Mouse (Mus musculus): ENCODE measurements around the gene Cby1. TPM values are rescaled to one million over a fixed set of nuclear protein-coding genes. Genes with fewer than 3 reads are reported as not detected.

Gene Cby1
- total RNA-seq, 4 experiments from 2014 or later, result 42.9 to 48.2 (median 46.4) TPM

- DNase-seq (ENCODE audit: low spot score in 2 of 2), result no peak
Observed at GRCm38 (mm10) chr15:79677936-79678335, 18.9 kb downstream of the Cby1 start.

DNA sequence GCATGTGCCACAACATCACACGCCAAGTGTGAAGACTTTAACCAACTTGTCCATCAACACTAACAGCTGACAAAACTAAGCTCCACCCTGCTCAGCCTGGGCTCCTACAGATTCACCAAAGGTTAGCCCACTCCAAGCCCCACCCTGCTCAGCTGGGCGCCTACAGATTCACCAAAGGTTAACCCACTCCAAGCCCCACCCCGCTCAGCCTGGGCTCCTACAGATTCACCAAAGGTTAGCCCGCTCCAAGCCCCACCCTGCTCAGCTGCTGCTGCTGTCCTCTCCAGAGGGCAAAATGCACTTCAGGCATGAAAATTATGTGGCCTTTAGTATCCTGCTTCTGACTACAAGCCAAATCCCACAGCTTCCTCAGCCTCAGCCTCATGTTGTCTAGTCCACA, 23.0 kb downstream of the Cby1 start:
- DNase-seq (ENCODE audit: low spot score in 2 of 2), result no peak

DNA sequence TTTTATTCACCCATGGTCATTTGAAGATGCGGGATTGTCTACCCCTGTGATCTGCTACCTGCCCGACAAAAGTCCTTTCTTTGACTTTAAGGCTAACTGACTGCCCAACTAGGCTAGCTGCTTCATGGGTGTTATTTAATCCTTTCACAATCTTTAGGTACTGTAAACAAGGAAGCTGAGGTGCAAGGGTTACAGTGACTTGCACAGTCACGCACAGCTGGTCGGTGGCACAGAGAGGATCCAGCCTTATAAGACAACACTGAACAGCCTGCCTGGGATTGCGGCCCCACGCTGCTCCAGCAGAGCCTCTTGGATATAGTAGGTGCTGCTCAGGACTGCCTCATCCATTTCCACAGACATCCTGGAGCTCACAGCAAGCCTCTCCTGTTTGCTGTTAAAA, 24.1 kb downstream of the Cby1 start:
- DNase-seq (ENCODE audit: low spot score in 2 of 2), result no peak

- DNase-seq (ENCODE audit: low spot score in 2 of 2), result no peak
Observed at GRCm38 (mm10) chr15:79683707-79684465, 24.9 kb downstream of the Cby1 start.

DNA sequence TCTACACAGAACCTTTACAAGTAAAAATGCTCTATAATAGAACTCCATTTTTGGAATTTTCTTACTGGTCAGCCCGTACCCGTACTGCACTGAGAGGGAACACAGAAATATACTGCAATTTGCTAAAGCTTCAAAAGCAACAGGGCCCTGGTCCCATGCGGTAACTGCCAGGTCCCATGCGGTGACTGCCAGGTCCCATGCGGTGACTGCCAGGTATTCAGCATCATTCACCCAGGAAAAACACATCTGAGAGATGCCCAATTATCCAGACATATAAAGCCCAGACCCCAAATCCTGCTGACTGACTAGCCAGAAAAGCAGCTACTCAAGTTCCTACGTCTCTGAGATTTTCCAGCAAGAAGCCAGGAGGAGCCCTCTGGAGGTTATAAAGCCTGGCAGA, 25.6 kb downstream of the Cby1 start:
- no peak for DNase-seq (ENCODE audit: low spot score in 2 of 2)

DNA sequence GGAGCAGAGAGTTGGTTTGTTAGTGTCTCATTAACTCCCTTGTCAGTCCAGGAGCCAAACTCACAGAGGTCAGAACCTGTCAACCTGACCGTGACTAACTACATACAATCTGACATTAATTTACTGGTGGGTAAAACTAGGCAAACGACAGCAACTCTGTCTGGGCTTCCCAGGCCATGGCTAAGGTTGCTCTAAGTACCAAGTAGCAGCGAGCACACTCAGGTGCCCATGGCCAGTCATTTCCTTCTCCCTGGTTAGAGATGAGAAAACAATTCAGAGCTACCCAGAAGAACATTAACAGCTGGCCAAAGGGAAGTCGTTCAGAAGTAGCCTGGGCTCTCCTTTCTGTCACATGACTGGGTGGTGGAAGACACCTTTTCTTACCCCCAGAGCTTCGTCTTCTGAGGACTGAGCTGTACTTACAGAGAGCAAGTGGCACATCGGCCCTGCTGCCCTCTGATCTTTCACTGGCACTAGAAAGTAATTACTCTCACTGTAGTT, 26.2 kb downstream of the Cby1 start:
- DNase-seq (ENCODE audit: low spot score in 2 of 2), result no peak

DNA sequence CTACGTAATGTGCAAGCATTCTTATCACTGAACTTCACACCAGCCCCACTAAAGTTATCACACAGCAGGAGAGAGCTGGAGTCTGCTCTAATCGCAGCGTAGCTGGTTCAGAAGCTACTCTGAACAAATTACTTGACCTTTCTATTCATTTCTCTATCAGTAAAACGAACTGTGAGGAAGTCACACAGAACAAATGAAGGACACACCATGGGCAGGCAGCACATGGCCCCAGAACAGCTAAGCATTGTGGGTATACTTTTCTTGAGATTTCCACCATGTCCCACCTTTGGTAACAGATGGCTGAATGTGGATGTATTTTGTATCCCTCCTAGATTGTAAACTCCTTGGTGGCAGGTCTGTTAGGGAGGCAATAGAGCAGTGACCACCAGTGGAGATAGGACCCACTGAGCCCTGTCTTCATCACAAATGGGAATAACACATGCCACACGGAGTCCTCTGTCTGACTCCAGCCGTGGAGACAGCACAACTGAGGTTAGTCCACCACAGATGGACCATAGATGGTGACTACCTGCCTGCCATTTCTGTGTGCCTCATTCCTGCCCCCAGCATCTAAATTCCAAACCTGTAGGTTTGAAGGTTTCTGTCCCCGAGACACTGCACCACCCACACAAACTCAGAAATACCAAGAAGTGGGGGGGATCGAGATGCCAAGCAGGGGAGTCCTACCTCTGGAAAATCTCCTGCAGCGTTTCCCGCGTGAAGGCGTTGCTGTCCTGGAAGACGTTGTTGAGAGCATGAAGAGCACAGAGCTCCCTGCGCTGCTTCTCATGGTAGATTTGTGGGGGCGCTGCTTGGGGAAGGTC, 27.3 kb downstream of the Cby1 start:
- no peak for DNase-seq (ENCODE audit: low spot score in 2 of 2)

DNA sequence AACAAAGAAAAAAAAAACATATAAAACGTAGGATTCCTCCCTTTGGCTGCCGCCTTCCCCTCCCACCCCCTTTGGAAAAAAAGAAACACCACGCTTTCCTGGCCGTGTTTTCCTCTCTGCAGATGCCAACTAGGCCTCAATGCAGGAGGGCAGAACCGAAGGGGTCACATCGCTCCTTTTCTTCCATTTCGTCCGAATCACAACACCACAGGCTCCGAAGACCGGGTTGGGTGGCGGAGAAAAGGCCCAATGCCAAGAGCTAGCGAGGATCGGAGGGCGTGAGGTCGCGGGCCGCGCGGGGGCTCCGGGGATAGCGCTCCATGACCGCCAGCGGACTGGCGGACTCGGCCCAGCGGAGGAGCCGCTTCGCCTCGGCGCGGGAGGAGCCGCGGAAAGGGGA, 28.2 kb downstream of the Cby1 start:
- DNase-seq (ENCODE audit: low spot score in 2 of 2), result peak; percentile 35 to 37

GRCm38 (mm10) chr15:79687646-79688267, 28.8 kb downstream of the Cby1 start, which contains the start of gene Josd1:
Gene Josd1, minus strand, starts transcription at chr15:79687919.
- DNase-seq (ENCODE audit: low spot score in 2 of 2), result peak; percentile 92 to 96

GRCm38 (mm10) chr15:79688268-79688956, 29.4 kb downstream of the Cby1 start:
- no peak for DNase-seq (ENCODE audit: low spot score in 2 of 2)

GRCm38 (mm10) chr15:79689662-79690425, 30.8 kb downstream of the Cby1 start:
- no peak for DNase-seq (ENCODE audit: low spot score in 2 of 2)

- DNase-seq (ENCODE audit: low spot score in 2 of 2), result peak; percentile 91 to 99
Observed at GRCm38 (mm10) chr15:79690426-79691022, 31.5 kb downstream of the Cby1 start, which contains the start of gene Gtpbp1. Gene Gtpbp1, plus strand, starts transcription at chr15:79690845.

- DNase-seq (ENCODE audit: low spot score in 2 of 2), result peak in 1 of 2 experiments; percentile 60
Observed at GRCm38 (mm10) chr15:79691023-79691508, 32.1 kb downstream of the Cby1 start.

DNA sequence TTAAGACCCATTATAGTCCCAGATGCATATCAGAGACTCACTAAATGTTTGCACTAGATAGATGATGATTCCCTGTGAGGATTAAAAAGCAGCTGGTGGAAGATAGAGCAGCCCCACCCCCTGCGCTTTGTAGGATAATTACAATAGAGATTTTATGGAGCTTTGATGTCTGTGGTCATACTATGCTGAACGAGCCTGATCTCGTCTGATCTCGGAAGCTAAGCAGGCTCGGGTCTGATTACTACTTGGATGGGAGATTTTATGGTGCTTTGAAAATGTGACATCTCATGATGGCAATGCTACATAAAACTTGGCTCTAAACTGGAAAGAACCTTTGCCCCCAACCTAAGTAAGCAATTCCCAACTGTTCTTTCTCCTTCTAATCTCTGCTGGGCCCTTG, 33.3 kb downstream of the Cby1 start:
- no peak for DNase-seq (ENCODE audit: low spot score in 2 of 2)

DNA sequence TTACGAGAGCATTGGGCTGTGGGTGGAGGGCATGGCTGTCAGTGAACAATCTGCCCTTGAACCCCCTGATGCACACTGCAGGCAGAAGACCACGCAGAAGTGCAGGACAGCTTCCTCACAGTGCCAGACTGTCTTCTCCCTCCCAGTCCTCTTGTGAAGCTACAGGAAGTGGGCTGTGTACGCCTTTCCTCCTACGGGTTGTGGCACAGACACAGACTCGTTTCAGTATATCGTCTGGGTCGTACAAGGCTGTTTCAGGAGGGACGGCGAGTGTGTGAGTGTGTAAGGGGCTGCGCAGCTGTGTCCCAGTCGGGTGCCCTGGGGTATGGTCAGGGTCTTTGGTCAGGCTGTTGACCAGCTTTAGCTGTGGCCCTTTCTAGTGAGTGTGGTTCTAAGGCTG, 34.7 kb downstream of the Cby1 start:
- DNase-seq (ENCODE audit: low spot score in 2 of 2), result no peak

DNA sequence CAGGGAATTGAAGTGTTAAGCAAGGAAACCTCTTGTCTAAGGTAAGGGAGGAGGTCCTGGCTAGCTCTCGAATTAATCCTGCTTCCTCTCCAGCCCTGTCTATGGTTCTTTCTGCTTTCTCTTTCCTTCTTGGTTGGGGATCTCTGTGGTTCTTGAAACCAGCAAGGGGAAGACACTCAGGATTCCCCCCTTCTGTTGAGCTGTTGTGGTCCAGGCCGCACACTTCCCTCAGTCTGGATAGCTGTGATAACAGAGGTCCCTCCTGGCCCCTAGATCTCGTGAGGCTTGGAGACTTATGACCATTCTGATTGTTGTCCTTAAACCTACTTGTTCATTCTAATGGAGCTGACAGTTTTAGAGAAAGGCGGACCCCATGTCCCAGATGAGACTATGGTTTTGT, 35.5 kb downstream of the Cby1 start:
- no peak for DNase-seq (ENCODE audit: low spot score in 2 of 2)

GRCm38 (mm10) chr15:79695516-79695915, 36.5 kb downstream of the Cby1 start:
- DNase-seq (ENCODE audit: low spot score in 2 of 2), result no peak

DNA sequence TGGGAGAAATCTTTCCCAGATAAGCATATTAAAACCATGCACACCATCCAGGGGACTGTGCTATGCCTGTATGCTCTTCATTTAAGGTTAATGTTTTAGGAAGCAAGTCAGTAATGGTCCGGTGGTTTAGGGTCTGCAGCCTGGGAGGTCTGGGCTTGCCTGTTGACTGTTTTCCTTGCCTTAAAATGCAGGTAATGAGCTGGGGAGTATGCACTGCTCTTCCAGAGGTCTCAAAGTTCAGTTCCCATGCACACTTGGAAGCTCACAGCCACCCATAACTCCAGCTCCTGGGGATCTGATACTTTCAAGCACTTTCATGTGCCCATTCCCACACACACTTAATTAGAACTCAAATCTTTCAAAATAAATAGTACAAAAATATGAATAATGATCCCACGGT, 37.5 kb downstream of the Cby1 start:
- no peak for DNase-seq (ENCODE audit: low spot score in 2 of 2)

GRCm38 (mm10) chr15:79697011-79697410, 38.0 kb downstream of the Cby1 start:
- no peak for DNase-seq (ENCODE audit: low spot score in 2 of 2)

Measured in left cerebral cortex, adult 8-10 months (tissue).